Mouse (Mus musculus): ENCODE measurements around the gene Pclo.
"Not testable (repeated sequence)": the region's sequence is repeated elsewhere in the genome, so short reads cannot be mapped to it uniquely, and the experiment has no call there.

The Pclo gene

GRCm38 (mm10) chr5:14680419-14680818 lies 165.7 kb downstream of the Pclo start:
- DNase-seq (ENCODE audit: low spot score in 2 of 2), result no peak

- no peak for DNase-seq (ENCODE audit: low spot score in 2 of 2)
These were observed 177.3 kb downstream of the Pclo start for GRCm38 (mm10) chr5:14691995-14692394.

DNA sequence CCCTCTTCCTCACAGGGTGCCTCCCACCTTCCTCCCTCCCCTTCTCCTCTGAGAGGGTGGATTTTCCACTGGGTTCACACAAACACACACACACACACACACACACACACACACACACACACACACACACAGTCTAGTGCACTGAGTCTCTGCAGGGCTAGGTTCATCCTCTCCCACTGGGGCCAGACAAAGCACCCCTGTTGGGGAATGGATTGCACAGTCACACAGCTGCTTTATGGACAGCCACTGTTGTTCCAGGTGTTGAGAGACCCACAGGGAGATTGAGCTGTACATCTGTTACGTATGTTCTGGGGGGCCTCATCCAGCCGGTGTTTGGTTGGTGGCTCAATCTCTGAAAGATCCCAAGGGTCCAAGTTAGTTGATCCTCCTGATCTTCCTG lies 182.0 kb downstream of the Pclo start:
- DNase-seq (ENCODE audit: low spot score in 2 of 2), result no peak

GRCm38 (mm10) chr5:14700900-14701299 lies 186.2 kb downstream of the Pclo start:
- no peak for DNase-seq (ENCODE audit: low spot score in 2 of 2)

DNA sequence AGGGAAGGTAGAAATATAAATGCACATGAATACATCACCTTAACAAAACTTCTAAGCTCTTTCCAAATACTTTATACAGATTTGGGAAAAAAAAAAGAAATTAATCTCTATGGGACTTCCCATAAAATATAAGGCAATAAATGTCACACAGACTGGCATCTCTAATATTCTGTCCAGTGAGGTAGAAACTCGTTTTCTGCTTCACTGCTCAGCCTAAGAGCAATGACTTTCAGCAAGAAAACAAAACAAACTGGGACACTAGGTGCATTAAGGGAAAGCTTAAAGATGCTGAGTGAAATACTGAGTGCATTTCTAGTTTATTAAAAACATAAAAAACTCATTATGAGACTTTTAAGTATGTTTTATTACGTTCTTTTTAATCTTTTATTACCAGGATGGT lies 190.7 kb downstream of the Pclo start:
- no peak for DNase-seq (ENCODE audit: low spot score in 2 of 2)

DNA sequence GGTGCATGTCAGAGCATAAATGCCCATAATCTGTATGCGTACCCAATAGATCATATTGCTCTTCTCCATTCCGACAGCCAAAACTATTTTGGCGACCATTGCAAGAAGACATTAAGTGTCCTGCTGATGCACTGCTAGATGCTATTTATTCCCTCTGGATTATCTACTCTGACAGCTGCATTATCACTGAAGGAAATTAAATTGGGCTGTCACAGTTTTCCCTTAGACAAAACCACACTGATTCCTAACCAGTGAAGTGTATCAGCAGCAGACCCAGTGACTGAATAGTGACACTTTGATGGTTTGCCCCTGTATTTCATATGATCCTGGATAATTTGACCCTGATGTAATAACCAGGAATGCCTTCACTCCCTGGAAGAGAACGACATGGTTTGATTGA lies 192.6 kb downstream of the Pclo start:
- DNase-seq (ENCODE audit: low spot score in 2 of 2), result no peak

GRCm38 (mm10) chr5:14723576-14723975 lies 208.9 kb downstream of the Pclo start:
- DNase-seq (ENCODE audit: low spot score in 2 of 2), result no peak

DNA sequence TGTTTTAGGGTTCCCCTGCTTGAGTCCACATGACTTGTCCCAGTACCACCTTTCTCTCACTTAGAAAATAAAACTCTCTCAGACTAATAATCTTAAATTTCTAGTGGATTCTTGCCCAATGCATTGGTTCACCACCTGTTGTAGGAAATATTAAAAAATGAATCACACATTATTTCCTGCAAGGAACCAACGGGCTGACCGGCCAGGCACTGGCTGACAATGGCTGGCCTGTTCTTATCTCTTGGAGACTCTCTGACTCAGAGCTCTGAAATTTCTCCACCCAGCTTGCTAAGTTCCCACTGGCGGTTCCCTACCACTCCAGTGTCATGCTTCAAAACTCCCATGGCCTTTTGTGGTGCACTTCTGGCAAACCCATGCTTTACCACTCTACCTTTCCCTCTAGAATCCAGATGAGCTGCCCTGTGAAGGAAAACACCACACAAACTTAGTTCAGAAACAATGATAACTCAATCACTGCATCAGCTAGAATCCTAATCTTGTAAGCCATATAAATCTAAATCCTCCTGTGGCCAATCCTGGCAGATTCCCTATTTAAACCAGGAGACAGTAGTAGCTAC lies 214.0 kb downstream of the Pclo start:
- no peak for DNase-seq (ENCODE audit: low spot score in 2 of 2)

GRCm38 (mm10) chr5:14750882-14751281 lies 236.2 kb downstream of the Pclo start:
- no peak for DNase-seq (ENCODE audit: low spot score in 2 of 2)

DNA sequence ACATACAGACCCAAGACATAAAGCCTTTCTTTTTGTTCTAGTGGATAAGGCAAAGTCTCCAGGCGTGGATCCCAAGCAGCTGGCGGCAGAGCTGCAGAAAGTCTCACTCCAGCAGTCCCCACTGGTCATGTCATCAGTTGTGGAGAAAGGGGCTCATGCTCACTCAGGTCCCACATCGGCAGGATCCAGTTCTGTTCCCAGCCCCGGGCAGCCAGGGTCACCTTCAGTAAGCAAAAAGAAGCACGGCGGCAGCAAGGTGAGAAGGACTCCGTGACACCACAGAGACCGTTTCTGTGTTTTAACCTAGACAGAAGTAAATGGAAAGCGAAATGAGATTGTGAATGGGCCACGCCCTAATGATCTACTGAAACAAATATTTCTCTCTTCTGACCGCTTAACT lies 252.0 kb downstream of the Pclo start:
- no peak for DNase-seq (ENCODE audit: low spot score in 2 of 2)

GRCm38 (mm10) chr5:14782362-14783082 lies 267.8 kb downstream of the Pclo start:
- DNase-seq (ENCODE audit: low spot score in 2 of 2), result no peak

- no peak for DNase-seq (ENCODE audit: low spot score in 2 of 2)
These were observed 279.2 kb downstream of the Pclo start for GRCm38 (mm10) chr5:14793891-14794290.

- no peak for DNase-seq (ENCODE audit: low spot score in 2 of 2)
These were observed 292.4 kb downstream of the Pclo start for GRCm38 (mm10) chr5:14807136-14807535.

GRCm38 (mm10) chr5:14833165-14833860 lies 318.6 kb downstream of the Pclo start:
- no peak for DNase-seq (ENCODE audit: low spot score in 2 of 2)

- no peak for DNase-seq (ENCODE audit: low spot score in 2 of 2)
These were observed 319.7 kb downstream of the Pclo start for GRCm38 (mm10) chr5:14834155-14834991.

- DNase-seq (ENCODE audit: low spot score in 2 of 2), result no peak
These were observed 338.9 kb downstream of the Pclo start for GRCm38 (mm10) chr5:14853650-14854049.

DNA sequence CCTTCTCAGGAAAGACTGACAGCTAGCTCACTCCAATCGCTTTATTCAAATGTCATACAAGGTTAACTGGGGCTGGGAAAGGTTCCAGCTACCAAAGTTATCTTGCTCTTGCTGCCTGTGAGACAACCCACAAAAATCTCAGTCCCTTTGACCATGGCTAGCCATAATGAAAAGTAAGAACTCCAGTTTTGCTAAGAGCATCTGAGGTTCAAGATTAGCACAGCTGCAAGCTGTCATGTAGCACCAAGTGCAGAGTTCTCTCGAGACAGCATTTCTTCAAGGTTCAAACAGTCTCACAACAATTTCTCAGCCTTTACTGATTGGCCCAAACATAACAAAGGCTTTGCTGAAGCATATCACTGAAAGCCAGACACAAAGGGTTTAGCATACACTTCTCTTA lies 370.6 kb downstream of the Pclo start:
- DNase-seq (ENCODE audit: low spot score in 2 of 2), result not testable (repeated sequence)

- no peak for DNase-seq (ENCODE audit: low spot score in 2 of 2)
These were observed 377.5 kb downstream of the Pclo start for GRCm38 (mm10) chr5:14892242-14892641.

DNA sequence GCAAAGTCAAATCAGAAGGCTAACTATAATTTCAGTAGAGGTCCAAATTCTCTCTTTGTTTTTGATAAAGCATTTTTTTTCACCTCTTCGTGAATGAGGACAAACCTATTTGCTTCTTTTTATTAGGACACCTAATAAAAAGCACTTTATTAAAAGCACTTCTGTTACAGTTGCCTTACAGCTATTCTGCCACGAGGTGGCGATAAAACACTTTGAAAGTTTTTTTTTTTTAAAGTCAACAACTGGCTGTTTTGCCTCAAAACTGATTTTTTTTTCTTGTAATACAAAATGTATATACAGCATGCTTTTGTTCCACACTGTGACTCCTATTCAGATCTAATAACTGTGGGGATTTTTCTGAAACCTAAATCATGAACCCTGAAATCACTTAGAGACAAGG lies 388.8 kb downstream of the Pclo start:
- not testable (repeated sequence) for DNase-seq (ENCODE audit: low spot score in 2 of 2)

Measured in heart, adult 9 months (tissue).